Mouse (Mus musculus) forebrain, embryonic 11.5 days (tissue): ENCODE measurements around the gene Olfr533. TPM values are rescaled to one million over a fixed set of nuclear protein-coding genes. Genes with fewer than 3 reads are reported as not detected.
"Not testable (repeated sequence)": the region's sequence is repeated elsewhere in the genome, so short reads cannot be mapped to it uniquely, and the experiment has no call there.

Source experiments
- ATAC-seq: fragments of 200-750 bp; cut with Nextera tagmentation; replicated peaks from 2 replicates; pipeline ENCODE4 v1.8.0; 2017; ENCODE audit warnings: moderate TSS enrichment; ENCODE audit not compliant: low FRiP score
- DNase-seq: peaks from one replicate; pipeline ENCODE4 v3.0.0-alpha.2; 2017; ENCODE audit warnings: low spot score
- H3K27ac ChIP-seq: fragments of 300-500 bp; sonication (generic); 2 replicates; pipeline ENCODE4 v1.5.1; 2014; ENCODE audit warnings: low read depth, low read length
- H3K27me3 ChIP-seq: fragments of 300-500 bp; sonication (generic); 2 replicates; pipeline ENCODE4 v1.6.1; 2014; ENCODE audit warnings: mild to moderate bottlenecking, low read length, mixed read lengths; ENCODE audit not compliant: control insufficient read depth, insufficient read depth
- H3K36me3 ChIP-seq: fragments of 300-500 bp; sonication (generic); 2 replicates; pipeline ENCODE4 v1.6.1; 2014; ENCODE audit warnings: mild to moderate bottlenecking, low read length, moderate library complexity, mixed read lengths; ENCODE audit not compliant: control insufficient read depth, insufficient read depth
- H3K4me1 ChIP-seq: fragments of 300-500 bp; sonication (generic); replicated peaks from 2 replicates; pipeline ENCODE4 v1.6.1; 2014; ENCODE audit warnings: low read length, mixed read lengths; ENCODE audit not compliant: control insufficient read depth, insufficient read depth
- H3K4me2 ChIP-seq: fragments of 300-500 bp; sonication (generic); 2 replicates; pipeline ENCODE4 v1.6.1; 2014; ENCODE audit warnings: low read depth, mild to moderate bottlenecking, low read length, moderate library complexity, mixed read lengths; ENCODE audit not compliant: severe bottlenecking
- H3K4me3 ChIP-seq: fragments of 300-500 bp; sonication (generic); 2 replicates; pipeline ENCODE4 v1.5.1; 2014; ENCODE audit warnings: low read depth, low read length
- H3K9ac ChIP-seq: fragments of 300-500 bp; sonication (generic); 2 replicates; pipeline ENCODE4 v1.6.1; 2014; ENCODE audit warnings: low read length
- H3K9me3 ChIP-seq: fragments of 300-500 bp; sonication (generic); 2 replicates; pipeline ENCODE4 v1.6.1; 2016; ENCODE audit warnings: low read length, mixed read lengths; ENCODE audit not compliant: control insufficient read depth
- WGBS: fragments of 180-500 bp; shearing (Covaris S2); extraction: QIAGEN DNeasy Blood & Tissue Kit; methylation state at CpG from one replicate; pipeline ENCODE4 v1.1.7; 2014; 5-methylcytosine and 5-hydroxymethylcytosine counted together
- polyA plus RNA-seq: library from polyadenylated mRNA; unstranded; fragments of >200 nt; fragmentation: Nextera tagmentation; extraction: Ambion mirVana; gene quantifications from 2 replicates; pipeline ENCODE4 v1.2.1, GENCODE M21; 2014

Gene Olfr533
- not detected in 2 replicates for polyA plus RNA-seq

DNA sequence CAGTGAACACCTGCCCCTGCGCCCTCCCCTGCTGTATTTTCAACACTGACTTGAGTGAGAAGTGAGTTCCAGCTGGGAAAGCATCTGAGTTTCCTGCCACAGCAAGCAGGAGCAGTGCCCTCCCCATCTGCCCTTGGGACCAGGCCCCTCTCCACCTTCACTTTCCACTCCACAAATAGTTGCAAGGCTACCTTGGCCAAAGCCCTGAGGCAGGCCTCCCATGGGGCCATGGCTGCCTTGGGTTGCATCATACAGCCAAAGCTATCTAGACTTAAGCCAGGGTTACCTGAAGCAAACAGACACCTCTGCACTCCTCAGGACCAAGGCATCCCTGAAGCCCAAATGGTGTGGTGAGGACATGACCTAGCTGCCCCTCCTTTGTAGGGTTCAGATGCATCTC lies at the start of gene Olfr533:
Gene Olfr533 (plus strand): TSS at position 301 of the 400 bp plus-strand sequence.
- H3K9ac ChIP-seq, H3K4me3 ChIP-seq, DNase-seq, H3K27me3 ChIP-seq, H3K4me1 ChIP-seq, ATAC-seq, H3K4me2 ChIP-seq, H3K36me3 ChIP-seq, H3K27ac ChIP-seq, H3K9me3 ChIP-seq: not testable (repeated sequence)
- WGBS: 86% methylated on average over 1 of the region's 1 CpGs

DNA sequence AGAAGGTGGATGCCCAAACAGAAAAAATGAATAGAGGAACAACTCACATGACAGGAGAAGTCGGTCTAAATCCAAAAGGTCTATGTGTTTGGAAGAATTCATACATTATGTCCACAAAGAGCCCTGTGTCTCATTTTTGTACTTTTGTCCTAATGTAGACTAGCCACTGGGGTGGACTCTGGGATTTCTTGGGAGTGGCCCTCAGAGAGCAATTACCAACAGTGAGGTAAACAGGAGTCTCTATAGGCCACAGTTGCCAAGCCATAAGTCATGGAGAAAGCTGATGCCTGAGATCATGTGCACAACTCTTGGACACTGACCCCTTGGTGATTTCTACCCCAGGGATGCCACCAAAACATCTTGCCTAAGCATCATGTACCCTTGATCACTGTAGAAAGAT lies 41.6 kb upstream of the Olfr533 start, which contains the start of gene Olfr532:
Gene Olfr532 (minus strand): TSS at position 101 of the 400 bp plus-strand sequence.
- Histone ChIP-seq H3K4me1 (no peaks in the 10 kb centered on the region), H3K9ac (no peak within 1 kb of the TSS), H3K4me2 (no peak within 1 kb of the TSS), H3K9me3 (no peaks in the 10 kb centered on the region), H3K27ac (no peak within 1 kb of the TSS), H3K4me3 (no peak within 1 kb of the TSS), H3K36me3 (no peaks in the 10 kb centered on the region), H3K27me3 (no peaks in the 10 kb centered on the region)
- ATAC-seq: no peak
- 90% methylated on average over 1 of the region's 1 CpGs for WGBS
- DNase-seq: no peak

DNA sequence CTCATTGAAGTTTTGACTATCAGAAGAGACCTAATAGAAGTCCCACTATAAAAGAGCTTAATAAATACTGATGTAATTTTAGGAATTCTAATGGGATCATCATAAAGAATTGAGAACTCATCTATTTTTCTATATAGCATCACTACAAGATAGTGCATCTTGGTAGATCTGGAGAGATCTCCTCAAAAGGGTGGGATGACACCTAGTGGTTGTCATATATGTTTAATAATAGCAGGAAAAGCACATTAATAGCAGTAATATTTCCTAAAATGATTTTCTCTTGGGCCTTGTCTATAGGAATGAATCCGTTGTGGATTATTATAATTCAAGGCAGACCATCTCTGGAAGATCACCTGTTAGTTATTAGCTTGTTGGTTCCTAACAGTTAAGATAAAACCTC lies 20.0 kb upstream of the Olfr533 start:
- H3K9ac ChIP-seq: no peak overlapping the region
- WGBS: 89% methylated on average over 1 of the region's 1 CpGs
- no peaks in the 10 kb centered on the region for H3K4me1 ChIP-seq
- H3K4me3 ChIP-seq: no peak overlapping the region
- ATAC-seq (no peak), DNase-seq (no peak)
- H3K27me3 ChIP-seq: no peaks in the 10 kb centered on the region
- no peak overlapping the region for H3K27ac ChIP-seq
- no peaks in the 10 kb centered on the region for H3K36me3 ChIP-seq
- H3K4me2 ChIP-seq: no peak overlapping the region
- H3K9me3 ChIP-seq: no peaks in the 10 kb centered on the region

DNA sequence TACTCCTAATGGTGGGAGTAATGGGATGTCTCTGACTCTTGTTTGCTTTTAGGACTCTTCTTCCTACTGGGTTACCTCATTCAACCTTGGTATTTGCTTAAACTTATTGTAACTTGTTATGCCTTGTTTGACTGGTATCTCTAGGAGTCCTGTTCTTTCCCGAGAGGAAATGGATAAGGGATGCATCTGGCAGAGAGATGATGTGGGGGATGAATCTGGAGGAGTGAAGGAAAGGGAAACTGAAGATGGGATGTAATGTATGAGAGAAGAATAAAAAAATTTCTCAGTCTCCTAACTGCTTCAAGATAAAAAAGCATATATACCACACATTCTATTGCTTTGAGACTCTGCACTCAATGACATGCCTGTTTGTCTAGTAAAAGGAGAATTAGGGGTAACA lies 14.7 kb downstream of the Olfr533 start:
- DNase-seq: no peak
- no peak overlapping the region for H3K9ac ChIP-seq
- no peaks in the 10 kb centered on the region for H3K27me3 ChIP-seq
- no peak overlapping the region for H3K27ac ChIP-seq
- H3K4me3 ChIP-seq: no peak overlapping the region
- WGBS: 76% methylated on average over 1 of the region's 1 CpGs
- H3K9me3 ChIP-seq: no peaks in the 10 kb centered on the region; the same call in 1 of the 2 replicates
- no peaks in the 10 kb centered on the region for H3K36me3 ChIP-seq
- no peak overlapping the region for H3K4me2 ChIP-seq
- no peak for ATAC-seq
- no peaks in the 10 kb centered on the region for H3K4me1 ChIP-seq

DNA sequence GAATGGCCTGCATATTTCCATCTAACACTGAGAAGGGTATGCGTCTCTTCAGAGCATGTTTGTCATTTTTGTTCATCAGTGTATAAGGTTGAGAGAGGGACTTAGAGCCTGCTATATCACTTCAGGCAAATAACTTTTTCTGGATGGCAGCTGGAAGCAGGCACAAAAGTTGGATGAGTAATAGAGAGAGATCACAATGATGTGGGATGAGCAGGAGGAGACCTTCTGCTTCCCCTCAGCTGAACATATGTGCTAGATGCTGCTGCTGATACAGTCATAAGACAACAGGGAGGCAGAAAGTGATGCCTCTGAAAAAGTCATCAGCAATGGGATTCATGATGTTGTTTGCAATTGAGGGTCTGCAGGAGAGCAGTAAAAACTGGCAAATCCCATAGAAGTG lies 15.6 kb downstream of the Olfr533 start:
- H3K4me3 ChIP-seq: no peak overlapping the region
- no peaks in the 10 kb centered on the region for H3K27me3 ChIP-seq
- ATAC-seq (no peak), DNase-seq (no peak)
- H3K4me1 ChIP-seq: no peaks in the 10 kb centered on the region
- no peak overlapping the region for H3K4me2 ChIP-seq
- 82% methylated on average over 1 of the region's 1 CpGs for WGBS
- no peak overlapping the region for H3K27ac ChIP-seq
- H3K9me3 ChIP-seq: no peaks in the 10 kb centered on the region; the same call in 1 of the 2 replicates
- H3K36me3 ChIP-seq: no peaks in the 10 kb centered on the region
- H3K9ac ChIP-seq: no peak overlapping the region

DNA sequence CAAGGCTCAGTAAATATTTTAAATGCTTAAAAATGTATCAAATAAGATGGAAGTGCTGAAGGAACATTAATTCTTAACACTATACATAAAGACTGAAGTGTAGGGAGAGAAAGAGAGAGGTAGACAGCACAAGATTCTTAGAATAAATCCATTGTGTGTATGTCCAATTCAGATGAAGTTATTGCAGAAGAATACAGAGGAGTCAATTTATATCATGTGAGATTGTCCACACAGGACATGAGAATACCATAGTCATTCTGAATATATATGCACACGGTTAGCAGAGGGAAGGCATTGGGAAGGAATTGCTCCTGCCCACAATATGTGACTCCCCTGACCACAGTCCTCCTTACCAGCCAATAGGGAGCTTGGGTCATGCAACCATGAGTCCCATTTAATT lies 20.7 kb downstream of the Olfr533 start, which contains the start of gene Olfr535:
Gene Olfr535 (plus strand): TSS at position 301 of the 400 bp plus-strand sequence.
- Histone ChIP-seq H3K9ac (no peak within 1 kb of the TSS), H3K4me2 (no peak within 1 kb of the TSS), H3K4me1 (no peaks in the 10 kb centered on the region), H3K9me3 (no peaks in the 10 kb centered on the region), H3K4me3 (no peak within 1 kb of the TSS), H3K36me3 (no peaks in the 10 kb centered on the region), H3K27me3 (no peaks in the 10 kb centered on the region), H3K27ac (no peak within 1 kb of the TSS)
- DNase-seq (no peak), ATAC-seq (no peak)
- 87% methylated on average over 1 of the region's 1 CpGs for WGBS

DNA sequence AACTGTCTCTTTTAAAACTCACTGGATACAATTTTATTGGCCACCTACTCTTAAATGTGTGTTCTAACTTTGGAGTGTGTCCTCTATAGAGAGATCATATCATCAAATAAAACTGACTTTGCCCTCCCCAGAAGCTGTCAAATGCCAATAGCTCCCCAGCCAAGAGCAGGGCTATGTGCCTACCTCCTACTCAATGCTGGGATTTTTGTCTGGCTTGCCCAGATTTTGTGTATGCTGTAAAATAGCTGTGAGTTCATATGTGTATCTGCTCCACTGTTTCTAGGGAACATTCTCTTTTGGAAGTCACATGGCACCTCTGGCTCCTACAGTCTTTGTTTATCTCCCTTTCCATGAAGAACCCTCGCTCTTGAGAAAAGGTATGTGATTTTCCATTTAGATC lies 25.8 kb downstream of the Olfr533 start:
- H3K9ac ChIP-seq: no peak overlapping the region
- ATAC-seq (no peak), DNase-seq (no peak)
- H3K4me3 ChIP-seq: no peak overlapping the region
- WGBS: 94% methylated on average over 1 of the region's 1 CpGs
- no peaks in the 10 kb centered on the region for H3K27me3 ChIP-seq
- no peaks in the 10 kb centered on the region for H3K4me1 ChIP-seq
- no peak overlapping the region for H3K4me2 ChIP-seq
- H3K9me3 ChIP-seq: no peaks in the 10 kb centered on the region
- H3K27ac ChIP-seq: no peak overlapping the region
- H3K36me3 ChIP-seq: no peaks in the 10 kb centered on the region

DNA sequence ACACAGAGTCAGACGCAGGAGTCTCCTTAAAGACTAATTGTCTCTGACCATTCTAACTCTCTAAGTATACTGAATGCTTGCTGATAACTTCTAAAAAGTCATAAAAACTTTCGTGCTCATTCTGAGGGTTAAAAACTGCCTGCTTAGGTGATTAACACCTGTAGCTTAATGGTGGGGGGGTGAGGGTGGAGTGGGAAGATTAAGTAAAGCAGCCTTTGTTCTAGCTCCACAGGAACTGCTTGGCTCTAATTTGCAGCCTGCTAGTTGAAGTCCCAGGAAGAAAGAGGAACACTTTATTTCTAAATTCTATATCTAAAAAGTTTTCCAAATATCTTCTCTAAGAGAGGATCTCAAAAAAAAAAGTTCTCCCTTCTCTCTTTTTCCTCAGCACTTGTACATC lies 31.1 kb downstream of the Olfr533 start:
- no peaks in the 10 kb centered on the region for H3K9me3 ChIP-seq
- no peaks in the 10 kb centered on the region for H3K4me1 ChIP-seq
- H3K4me3 ChIP-seq: no peak overlapping the region
- no peak overlapping the region for H3K27ac ChIP-seq
- H3K36me3 ChIP-seq: no peaks in the 10 kb centered on the region
- no peak overlapping the region for H3K9ac ChIP-seq
- 38% methylated on average over 2 of the region's 2 CpGs for WGBS
- DNase-seq: no peak
- H3K4me2 ChIP-seq: no peak overlapping the region
- H3K27me3 ChIP-seq: no peaks in the 10 kb centered on the region
- ATAC-seq: no peak

DNA sequence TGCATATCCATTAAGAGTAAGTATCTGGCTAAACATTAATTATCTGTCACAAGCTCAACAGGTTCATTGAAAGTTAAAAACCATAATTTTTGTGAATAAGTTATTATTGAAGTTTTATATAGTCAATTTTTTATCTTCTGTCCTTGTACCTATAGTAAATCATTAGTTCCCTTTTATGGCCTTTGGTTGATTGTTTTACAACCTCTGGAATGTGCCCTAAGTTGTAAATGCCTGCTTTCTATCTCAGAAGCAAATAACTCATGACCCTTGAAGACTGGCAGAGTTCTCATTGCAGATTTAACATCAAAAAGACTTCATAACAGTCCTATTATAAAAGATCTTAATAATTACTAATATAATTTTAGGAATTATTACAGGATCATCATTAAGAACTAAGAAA lies 31.5 kb downstream of the Olfr533 start:
- Histone ChIP-seq H3K9me3 (no peaks in the 10 kb centered on the region), H3K4me2 (no peak overlapping the region), H3K9ac (no peak overlapping the region), H3K36me3 (no peaks in the 10 kb centered on the region), H3K4me1 (no peaks in the 10 kb centered on the region), H3K27me3 (no peaks in the 10 kb centered on the region), H3K27ac (no peak overlapping the region), H3K4me3 (no peak overlapping the region)
- DNase-seq (no peak), ATAC-seq (no peak)
